Mouse (Mus musculus) embryo, embryonic 11.5 days (tissue): ENCODE results near the gene Afap1.

ENCODE experiments used
- DNase-seq: peaks from one replicate; pipeline ENCODE4 v3.0.0-alpha.2; 2012; ENCODE audit warnings: low read depth, low spot score

Afap1 gene

DNA sequence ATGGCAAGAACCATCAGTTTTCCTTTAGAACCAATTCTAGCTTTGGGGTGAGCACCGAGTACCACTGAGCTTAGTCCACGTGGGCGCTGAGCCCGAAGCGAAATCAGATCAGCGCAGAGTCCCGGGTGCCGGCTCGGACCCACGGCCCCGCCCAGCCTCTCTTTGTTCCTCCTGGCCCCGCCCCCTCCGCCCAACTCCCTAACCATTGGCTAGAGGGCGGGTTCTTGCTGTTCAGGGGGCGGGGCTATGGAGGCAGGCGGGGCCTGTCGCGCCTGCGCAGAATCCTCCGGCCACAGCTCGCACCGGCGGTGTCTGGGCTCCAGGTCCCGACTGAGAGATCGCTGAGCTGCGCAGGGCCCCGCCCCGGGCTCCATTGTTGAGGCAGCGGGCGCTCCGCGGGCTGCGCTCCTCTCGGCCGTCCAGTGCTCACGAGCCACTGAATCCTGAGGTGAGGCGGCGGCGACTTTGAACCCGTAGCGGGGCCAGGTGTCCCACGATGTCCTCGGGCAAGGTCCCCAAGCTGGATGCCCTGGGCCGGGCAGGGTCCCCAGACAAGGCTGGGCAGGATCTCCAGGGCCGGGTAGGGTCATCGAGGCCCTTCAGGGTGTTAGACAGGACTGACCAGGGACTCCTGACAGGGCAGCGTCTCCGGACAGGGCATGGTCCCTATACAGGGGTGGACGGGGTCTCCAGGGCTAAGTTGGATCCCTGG, at the start of gene Afap1:
Afap1 (plus strand) TSS at position 227 of the 712 bp plus-strand sequence.
- DNase-seq, result peak; percentile 98

DNA sequence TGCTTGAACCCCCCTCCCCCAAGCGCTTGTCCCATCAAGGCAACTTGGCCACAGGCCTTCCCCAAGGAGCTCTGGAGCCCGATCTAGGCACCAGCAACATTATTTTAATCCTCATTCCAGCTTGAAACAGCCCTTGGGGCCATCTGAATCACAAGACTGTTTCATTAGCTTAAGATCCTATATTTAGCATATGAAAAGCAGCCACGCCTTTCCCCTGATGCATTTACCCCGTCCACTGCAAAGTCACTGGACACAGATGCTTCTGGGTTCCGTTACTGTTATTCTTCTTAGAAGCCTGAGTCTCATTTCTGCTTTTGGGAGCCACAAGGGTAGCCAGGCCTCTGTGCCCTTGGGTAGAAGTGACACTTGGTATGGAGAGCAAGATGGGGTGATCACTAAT, 41.6 kb upstream of the Afap1 start:
- no peak for DNase-seq

DNA sequence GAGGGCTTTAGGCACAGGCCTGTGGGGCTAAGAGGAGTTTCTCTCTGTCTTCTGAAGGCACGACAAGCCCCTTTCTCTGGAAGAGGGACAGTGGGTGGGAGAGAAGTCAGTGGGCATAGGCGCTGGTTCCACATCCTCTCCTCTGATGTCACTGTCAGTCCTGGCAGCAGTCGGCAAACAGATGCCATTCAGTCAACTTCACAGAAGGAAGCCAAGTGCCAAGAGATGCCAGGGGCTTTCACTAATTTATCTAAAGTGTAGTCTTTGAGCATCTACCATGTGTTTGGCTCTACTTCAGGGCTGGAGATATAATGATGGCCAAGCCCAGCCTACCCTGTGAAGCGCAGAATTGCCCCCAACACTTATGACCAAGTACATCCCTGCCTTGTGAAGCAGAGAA, 39.7 kb upstream of the Afap1 start:
- DNase-seq, result no peak

DNA sequence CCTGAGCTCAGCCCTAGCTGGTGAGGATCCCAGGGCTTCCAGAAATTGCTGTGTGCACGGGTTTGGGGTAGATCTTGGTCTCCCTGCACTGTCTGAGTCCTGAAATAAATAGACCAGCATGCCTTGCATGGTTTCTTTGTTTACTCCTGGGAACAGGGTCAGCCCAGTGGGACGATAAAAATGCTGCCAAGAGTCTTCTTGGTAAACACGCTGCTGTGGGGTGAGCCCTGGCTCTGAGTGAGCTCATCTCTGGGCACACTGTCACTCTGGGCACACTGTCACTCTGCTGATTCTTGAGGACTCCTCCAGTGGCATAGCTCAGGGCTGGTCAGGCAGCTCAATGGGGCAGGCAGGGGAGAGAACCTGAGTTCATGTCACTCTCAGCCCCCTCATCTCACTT, 36.9 kb upstream of the Afap1 start:
- no peak for DNase-seq

DNA sequence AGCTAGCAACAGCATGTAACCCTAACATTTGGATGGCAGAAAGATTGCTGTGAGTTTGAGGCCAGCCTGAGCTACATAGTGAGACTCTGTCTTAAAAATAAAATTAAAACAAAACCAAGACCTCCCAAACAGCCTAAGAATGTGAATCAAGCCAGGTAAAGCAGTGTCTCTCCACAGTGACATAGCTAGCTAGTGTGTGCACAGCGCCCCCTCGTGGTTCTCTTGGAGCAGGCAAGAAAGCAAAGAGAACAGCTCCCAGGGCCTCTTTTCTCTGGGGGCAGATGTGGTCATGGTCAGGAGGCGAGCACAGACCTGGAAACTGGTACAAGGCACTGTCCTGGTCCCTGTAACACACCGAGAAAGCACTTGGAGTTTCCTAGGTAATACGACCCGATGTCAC, 35.0 kb upstream of the Afap1 start:
- DNase-seq, result peak; percentile 59

DNA sequence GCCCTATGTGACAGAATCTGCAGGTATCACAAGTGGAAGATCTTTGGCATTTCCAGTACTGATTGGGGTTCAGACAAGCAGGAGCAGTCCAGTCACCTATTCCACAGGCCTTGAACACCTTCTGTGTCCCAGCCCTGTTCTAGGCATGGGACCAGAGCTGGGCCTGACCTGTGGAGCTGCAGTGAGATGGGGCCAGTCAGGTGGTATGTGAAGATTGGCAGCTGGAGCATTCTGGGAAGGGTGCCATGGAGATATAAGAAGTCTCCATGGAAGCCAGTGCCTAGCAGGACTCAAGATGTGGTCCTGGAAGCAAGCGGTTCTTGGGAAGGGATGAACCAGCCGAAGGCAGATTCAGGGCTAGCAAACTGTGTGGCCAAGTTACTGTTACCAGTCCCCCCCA, 31.7 kb upstream of the Afap1 start:
- DNase-seq, result no peak

DNA sequence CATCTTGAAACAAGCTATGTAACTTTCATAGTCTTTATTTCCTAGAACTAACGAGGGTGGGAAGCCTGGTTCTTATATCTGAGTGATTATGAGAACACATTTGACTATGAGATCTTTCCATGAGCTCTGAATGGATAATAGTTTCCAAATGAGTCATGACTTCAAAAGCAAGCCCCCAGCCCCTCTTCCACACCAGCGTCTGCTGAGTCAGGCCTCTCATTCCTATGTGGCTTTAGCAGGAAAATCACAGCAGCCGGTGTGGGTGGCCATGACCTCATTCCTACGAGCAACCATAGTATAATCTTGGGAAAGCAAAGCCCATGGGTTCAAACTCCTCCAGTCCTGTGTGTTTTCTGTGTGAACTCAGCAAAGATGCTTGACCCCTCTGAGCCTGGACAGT, 23.1 kb upstream of the Afap1 start:
- no peak for DNase-seq

DNA sequence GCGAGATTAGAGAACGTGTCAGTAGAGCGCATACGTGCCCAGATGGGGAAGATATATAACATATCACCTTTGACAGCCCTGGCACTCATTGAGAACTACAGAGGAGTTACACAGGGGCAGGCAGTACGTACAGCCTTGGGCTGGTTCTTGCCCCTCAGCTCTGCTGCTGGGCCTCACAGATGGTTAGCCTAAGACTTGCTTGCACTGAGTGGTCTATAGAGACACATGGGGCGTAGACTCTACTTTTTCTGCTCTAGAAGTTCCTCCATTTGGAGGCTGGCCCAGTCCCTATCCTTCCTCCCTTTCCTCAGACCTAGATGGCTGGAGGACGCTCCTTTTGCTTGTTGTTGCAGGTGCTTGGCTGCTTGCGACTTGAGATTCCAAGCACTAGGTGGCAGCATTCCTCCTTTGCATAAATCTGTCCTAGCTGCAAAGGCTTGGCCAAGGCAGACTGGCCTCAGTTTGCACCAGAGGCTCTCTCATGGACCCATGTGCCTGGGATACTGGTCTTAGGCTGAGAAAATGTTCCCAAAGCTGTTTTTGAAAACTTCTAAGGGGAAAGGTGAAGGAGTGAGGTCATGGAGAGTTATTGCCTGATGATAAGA, 22.6 kb upstream of the Afap1 start:
- peak; percentile 64 for DNase-seq

DNA sequence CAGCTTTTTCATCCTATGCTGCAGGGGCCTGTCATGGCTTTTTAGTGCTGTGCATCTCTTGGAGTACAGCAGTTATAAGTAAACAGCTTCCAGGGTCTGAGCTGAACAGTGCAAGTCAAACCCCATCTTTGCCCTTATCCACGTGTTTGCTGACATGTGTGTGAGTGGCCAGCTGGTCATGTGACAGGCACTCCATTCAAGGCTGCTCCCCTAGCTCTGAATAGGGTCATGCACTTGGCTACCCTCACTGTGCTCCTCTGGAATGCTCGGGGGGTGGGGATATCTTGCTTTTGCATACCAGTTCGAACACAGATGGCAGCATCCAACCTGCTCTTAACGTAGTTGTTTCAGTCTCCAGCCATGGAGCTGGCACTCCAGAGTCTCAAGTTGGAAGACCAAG, 19.7 kb upstream of the Afap1 start:
- no peak for DNase-seq

DNA sequence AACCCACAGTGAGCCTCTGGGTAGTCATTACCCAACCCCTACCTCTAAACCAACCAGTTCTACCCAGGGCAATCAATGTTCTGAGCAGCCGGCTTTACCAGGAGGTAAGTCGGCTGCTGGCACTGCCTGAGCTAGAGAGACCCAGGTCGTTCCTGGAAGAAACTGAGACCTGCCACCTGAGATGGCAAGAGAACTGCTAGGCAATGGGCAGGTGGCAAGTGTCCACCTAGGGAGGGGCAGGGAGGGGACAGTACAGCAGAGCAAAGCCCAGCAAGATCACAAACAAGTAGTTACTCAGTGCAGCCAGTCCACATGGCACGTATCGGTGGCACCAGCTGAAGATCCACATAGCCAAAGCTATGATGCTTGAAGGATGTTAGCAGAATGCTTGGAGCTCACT, 16.9 kb upstream of the Afap1 start:
- DNase-seq, result no peak

DNA sequence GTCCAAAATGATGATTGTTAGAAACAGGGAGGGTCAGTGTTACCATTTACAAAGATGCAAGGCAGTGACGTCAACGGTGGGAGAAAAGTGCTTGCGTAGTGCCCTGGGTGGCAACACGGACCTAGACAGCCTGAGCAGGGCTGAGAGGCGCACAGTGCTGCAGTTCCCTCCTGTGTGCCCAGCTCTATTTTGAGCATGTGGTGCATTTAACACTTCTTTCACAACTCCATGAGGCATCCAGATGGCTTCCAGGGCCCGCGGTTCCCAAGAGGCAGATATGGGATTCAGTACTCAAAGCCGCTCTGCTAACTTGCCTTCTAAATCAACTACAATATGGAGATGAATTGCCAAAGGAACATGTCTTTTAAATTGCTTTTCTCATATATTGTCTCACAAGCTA, 13.9 kb upstream of the Afap1 start:
- DNase-seq, result no peak

DNA sequence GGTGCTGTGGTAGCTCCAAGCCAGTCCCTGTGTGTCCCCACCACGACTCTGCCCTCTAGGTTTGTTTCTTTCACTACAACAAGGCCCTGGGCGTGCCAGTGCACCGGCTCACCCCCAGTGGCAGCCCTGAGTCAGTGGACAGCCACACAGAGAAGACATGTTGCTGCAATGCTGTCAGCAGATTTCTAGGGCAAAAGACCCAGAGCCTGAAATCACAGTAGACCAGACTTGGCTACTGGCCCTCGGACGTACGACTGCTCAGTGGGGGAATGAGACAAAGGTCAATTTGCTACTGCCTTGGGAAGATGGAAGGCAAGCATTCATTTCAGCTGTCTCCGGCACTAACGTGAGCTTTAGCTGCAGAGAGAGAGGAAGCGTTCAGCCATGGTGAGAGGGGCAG, 10.7 kb upstream of the Afap1 start:
- DNase-seq, result no peak

DNA sequence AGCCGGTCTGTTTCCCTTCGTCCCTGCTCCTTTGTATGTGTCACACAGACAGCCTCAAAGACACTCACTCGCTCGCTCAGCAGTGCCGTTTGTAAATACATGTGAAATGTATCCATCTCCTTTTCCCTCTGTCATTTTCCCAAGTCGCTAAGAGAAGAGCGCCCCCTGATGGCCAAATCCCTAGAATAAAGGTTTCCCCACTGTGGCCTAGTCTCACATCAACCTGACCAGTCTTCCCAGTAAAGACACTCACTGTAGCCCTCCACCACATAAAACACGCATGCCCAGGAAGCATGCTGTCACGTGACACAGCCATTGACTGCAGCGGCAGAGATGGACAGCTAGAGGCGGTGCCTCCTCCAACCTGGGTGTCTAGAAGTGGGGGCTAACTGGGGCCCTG, 8.9 kb upstream of the Afap1 start:
- DNase-seq, result no peak

DNA sequence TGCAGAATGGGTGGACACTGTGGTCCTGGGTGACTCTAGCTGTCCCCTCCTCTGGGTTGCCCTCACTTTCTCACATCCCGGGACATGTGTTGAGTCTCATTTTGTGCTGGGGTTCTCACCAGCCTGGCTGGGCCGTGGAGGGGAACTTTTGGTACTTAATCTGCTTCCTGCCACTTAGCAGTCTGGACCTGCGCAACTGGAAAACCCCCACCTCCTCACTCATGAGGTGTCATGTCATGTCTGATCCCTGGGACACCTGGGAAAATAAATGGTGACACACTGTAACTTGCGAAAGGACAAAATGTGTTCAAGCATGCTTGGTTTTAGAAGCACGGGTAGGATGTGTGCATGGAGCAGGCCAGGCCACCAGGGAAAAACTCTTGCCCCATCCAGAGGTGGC, 8.4 kb upstream of the Afap1 start:
- DNase-seq, result no peak

DNA sequence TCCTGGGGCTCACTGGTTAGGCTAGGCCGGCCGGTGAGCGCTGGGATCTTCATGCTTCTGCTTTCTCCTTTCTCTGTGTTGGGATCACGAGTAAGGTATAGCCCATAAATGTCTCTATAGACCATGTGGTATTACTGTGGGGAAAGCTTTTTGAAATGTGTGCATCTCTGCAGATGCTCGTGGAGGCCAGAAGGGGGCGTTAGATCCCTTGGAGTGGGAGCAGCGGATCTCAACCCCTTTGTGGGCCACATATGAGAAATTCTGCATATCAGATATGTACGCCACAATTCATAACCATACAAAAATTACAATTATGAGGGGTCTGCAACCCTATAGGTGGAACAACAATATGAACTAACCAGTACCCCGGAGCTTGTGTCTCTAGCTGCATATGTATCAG, 4.2 kb upstream of the Afap1 start:
- no peak for DNase-seq

DNA sequence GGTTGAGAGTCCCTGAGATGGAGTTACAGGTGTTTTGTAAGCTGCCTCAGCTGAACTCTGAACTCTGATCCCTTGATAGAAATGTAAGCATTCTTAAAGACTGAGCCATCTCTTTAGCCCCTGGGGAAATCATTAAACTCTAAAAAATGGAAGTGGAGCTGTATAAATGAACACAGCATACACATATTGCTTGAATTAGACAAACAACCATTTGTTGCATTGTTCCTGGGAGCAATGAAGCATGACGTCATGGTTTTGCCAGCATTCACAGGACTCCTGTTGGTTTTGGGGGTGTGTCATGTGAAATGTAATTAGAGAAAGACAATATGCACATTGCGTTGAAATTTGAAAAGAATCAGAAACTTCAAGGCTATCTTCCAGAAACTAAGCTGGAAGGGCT, 3.5 kb upstream of the Afap1 start:
- no peak for DNase-seq

DNA sequence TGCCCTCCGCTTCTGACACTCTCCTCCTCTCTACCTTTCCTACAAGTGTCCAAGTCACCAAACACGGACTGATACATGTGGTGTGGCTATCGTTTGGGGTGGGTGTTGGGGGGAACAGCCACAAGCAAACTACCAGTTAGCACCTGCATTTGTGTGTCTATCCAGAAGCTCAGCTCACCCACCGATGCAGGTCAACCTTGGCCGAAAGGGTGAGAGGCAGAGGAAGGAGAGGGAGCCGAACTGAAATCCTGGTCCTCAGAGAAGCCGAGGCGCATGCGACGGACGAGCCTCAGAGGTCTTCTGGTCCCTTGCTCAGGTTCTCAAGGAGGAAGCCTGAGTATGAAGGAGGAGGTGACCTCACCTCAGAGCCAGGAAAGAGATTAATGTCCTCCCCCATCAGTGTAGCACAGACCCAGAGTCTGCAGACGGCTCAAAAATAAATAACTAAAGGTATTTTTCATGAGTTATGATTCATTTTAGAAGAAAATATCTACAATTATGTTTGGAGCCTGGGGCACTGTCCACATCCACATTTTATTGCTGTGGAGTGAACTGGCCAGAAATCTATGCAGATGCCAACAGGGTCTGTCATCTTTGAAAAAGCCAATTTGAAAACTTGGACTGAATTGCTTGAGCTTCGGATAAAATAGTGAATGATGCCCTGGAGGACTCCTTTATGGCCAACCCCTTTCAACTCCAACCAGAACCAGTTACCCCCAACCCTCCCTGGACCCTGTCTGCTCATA, 2.0 kb upstream of the Afap1 start:
- no peak for DNase-seq

DNA sequence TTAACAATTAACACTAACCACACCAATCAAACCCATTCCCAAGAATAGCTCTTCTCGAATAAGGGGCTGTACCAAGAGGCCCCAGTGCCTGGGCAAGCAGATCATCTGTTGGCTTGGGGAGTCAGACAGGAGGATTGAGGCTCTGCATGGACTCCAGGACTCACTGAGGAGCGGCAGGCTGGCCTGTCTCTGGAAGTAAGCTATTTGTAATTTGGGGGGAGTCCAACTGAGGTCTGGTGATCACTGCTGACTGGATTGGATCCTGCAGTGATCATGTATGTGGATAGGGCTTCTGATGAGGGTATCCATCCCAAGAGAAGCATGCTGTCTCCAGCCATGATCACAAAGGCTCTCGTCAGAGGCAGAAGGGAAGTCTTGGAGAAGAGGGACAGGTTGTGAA, 756 bp upstream of the Afap1 start:
- no peak for DNase-seq

DNA sequence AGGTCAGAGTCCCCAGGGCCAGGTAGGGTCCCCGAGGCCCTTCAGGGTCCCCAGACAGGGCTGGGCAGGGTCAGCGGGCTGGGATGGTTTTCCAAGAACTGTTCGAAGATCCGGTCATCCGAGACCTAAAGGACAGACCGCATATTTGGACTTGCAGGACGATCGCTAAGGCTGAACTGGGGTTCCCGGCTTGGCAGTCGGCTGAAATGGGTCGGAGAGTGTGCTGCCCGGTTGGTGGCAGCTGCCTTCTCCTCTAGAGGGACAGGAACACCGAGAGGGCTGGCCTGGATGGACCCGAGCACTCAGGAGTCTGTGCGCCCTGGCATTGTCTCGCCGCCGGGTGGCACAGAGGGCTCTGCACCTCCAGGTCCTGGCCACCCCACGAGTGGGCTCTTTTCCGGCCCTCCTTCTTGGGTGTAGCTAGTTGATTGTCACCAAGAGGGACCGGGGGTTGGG, 714 bp downstream of the Afap1 start:
- no peak for DNase-seq

DNA sequence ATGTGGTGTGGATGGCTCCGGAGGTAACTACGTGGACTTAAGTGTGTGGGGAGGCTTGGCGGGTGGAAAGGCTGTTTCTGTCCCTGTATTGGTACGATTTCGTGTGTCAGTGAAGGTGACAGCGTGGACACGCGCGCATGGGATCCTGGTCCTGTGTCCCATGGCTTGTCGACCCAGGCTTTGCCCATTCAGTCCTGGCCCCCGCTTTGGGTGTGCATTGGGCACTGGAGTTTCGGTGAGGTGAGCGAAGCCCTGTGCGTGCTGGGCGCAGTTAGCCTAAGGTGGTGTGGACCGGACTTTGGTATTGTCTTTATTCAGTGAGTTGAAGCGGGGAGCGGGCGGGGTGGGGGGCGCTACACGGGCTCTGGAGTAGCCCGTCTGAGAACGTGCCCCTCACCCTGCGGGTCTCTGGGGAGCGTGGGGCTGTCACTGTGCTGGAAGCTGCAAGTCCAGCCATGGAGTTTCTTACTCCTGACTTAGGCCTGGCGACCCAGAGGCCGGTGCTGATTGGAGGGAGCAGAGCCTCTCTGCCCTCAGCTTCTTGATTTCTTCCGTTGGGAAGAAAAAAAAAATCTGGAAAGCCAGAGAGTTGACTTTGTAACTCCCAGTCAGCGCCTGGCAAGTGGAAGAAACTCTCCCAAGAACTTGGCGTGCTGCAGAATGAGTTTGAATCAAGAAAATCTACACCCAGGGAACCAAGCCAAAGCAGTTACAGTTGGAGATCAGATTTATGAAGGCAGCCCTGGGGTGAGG, 1.4 kb downstream of the Afap1 start:
- no peak for DNase-seq

DNA sequence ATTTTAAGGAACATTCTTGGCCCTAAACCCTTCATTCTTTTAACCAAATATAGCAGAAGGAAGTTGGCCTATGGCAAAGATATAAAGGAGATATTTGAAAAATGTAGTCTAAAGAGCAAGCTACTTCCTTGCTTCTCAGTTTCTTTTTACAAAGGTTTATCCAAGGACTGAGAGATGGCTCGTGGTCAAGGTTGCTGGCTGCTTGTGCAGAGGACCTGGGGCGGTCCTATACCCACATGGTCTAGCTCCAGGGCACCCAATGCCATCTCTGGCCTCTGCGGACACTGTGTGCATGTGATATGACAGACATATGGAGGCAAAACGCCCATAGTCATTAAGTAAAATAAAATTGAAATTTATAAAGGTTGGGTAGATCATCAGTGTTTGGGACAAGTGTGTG, 2.8 kb downstream of the Afap1 start:
- no peak for DNase-seq

DNA sequence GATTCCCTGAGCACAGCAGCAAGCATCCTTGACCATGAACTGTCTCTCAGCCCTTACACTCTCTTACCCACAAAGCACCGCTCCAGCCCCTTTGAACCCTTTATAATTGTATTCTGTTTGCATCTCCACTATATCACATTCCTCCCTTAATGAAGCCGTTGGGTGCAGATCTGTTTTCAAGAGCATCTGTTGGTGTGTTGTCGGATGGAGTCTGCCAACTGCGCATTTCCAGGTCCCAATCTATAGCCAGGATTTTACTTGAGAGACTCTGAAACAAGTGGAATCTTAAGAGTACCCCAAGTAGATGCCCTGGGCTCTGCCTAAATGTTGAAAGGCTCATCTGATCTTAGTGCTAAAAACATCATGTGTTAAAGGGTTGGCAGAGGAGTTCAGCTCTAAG, 3.4 kb downstream of the Afap1 start:
- no peak for DNase-seq
